Mouse (Mus musculus): ENCODE data around the gene Pycr2.

GRCm38 (mm10) chr1:180911138-180911537 lies 7.0 kb downstream of the Pycr2 start:
- TF ChIP-seq CTCF (IDR thresholded peaks at IDR 0.05; ENCODE audit: low read depth, low read length), result no peak
- TF ChIP-seq GATA1 (IDR thresholded peaks at IDR 0.05; ENCODE audit: borderline replicate concordance, low read length), result no peak
- no peak for TF ChIP-seq POLR2AphosphoS5 (IDR thresholded peaks at IDR 0.05; ENCODE audit: insufficient replicate concordance, low read depth, low read length)
- no peak for TF ChIP-seq TAL1 (conservative IDR thresholded peaks at IDR 0.05; ENCODE audit: low read depth, low read length)
- TF ChIP-seq GATA2 (IDR thresholded peaks at IDR 0.05; ENCODE audit: borderline replicate concordance, low read depth, low read length), result no peak

Data from G1E (cell line).